Mouse (Mus musculus): ENCODE measurements at regions not wholly inside any gene's neighbourhood (a gene's known extent, or its start where the extent isn't known, plus 50 kb on each side); places are given as distances from the start of the nearest gene placed in this dataset.

GRCm38 (mm10) chr16:92958146-92958545, 132.2 kb upstream of the Runx1 start:
- TF ChIP-seq CTCF (IDR thresholded peaks at IDR 0.05; ENCODE audit: borderline replicate concordance, control insufficient read depth, extremely low read depth, insufficient read depth, low read length, poor library complexity) (no peak), POLR2A (IDR thresholded peaks at IDR 0.05; ENCODE audit: control insufficient read depth, extremely low read depth, insufficient read depth, low read length, poor library complexity) (no peak)
